Mouse (Mus musculus): ENCODE data around the gene Hira.

GRCm38 (mm10) chr16:18986860-18987259 lies 110.0 kb downstream of the Hira start:
- TF ChIP-seq GATA1 (IDR thresholded peaks at IDR 0.05; ENCODE audit: borderline replicate concordance, low read length) (no peak), TAL1 (conservative IDR thresholded peaks at IDR 0.05; ENCODE audit: low read depth, low read length) (no peak), CTCF (IDR thresholded peaks at IDR 0.05; ENCODE audit: low read depth, low read length) (no peak), POLR2AphosphoS5 (IDR thresholded peaks at IDR 0.05; ENCODE audit: insufficient replicate concordance, low read depth, low read length) (no peak), GATA2 (IDR thresholded peaks at IDR 0.05; ENCODE audit: borderline replicate concordance, low read depth, low read length) (no peak)
